Mouse (Mus musculus) brown adipose tissue, adult 24 weeks (tissue): ENCODE measurements at regions not wholly inside any gene's neighbourhood (a gene's known extent, or its start where the extent isn't known, plus 50 kb on each side); places are given as distances from the start of the nearest gene placed in this dataset.

Source experiments
- H3K27ac ChIP-seq: fragments of 200-500 bp; replicated peaks from 2 replicates; pipeline ENCODE4 v1.5.1; 2012; ENCODE audit warnings: low read depth, mild to moderate bottlenecking, low read length
- H3K4me1 ChIP-seq: fragments of 200-500 bp; 2 replicates; pipeline ENCODE4 v1.6.1; 2012; ENCODE audit warnings: low read length, mixed read lengths; ENCODE audit not compliant: control insufficient read depth, insufficient read depth, insufficient read length
- H3K4me3 ChIP-seq: fragments of 200-500 bp; 2 replicates; pipeline ENCODE4 v1.5.1; 2012; ENCODE audit warnings: low read depth, mild to moderate bottlenecking, low read length, moderate library complexity; ENCODE audit not compliant: insufficient read depth

DNA sequence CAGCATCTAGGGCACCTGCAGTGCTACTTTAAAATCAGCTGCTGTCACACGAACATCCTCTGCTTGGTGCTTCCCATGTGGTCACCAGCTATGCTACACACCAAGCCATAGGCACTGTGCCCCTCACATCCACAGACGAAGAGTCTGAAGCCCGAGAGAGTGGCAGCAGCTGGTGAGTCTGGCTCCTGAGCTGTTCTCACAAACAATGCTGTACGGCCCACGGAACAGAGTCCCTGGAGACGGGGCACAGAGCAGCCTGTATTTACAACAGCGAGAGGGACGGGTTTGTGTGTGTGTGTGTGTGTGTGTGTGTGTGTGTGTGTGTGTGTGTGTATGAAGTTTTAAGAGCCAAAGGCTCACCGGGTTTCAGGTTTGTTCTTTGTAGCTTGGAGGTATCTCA is 50.7 kb upstream of the Ralgps2 start:
- no peak overlapping the region for H3K27ac ChIP-seq
- no peaks in the 10 kb centered on the region for H3K4me1 ChIP-seq
- no peak overlapping the region for H3K4me3 ChIP-seq

- H3K4me1 ChIP-seq, result no peaks in the 10 kb centered on the region
- H3K4me3 ChIP-seq, result no peak overlapping the region
- H3K27ac ChIP-seq, result no peak overlapping the region
Measured at GRCm38 (mm10) chr1:156989149-156989785, 49.8 kb upstream of the Ralgps2 start.
